Mouse (Mus musculus) cerebellum, adult 18-20 months (tissue): Measurements from ENCODE around the gene Tie1.
"Not testable (repeated sequence)": the region's sequence is repeated elsewhere in the genome, so short reads cannot be mapped to it uniquely, and the experiment has no call there.

Experiments used
- DNase-seq, 2 experiments: peaks; one replicate each; pipeline ENCODE4 v3.0.0; 2021

Tie1 gene

GRCm38 (mm10) chr4:118489717-118490132, at the start of gene Tie1:
Gene Tie1, minus strand, starts transcription at chr4:118490061.
- no peak for DNase-seq

GRCm38 (mm10) chr4:118537801-118538200, 47.9 kb upstream of the Tie1 start:
- no peak for DNase-seq

GRCm38 (mm10) chr4:118535610-118536009, 45.7 kb upstream of the Tie1 start:
- no peak for DNase-seq

GRCm38 (mm10) chr4:118533605-118534004, 43.7 kb upstream of the Tie1 start:
- no peak for DNase-seq

GRCm38 (mm10) chr4:118533156-118533555, 43.3 kb upstream of the Tie1 start:
- DNase-seq: no peak

- no peak for DNase-seq
These were observed 42.8 kb upstream of the Tie1 start for GRCm38 (mm10) chr4:118532663-118533062.

- no peak for DNase-seq
These were observed 37.9 kb upstream of the Tie1 start for GRCm38 (mm10) chr4:118527720-118528119.

- DNase-seq: no peak
These were observed 37.4 kb upstream of the Tie1 start for GRCm38 (mm10) chr4:118527335-118527681.

GRCm38 (mm10) chr4:118526408-118527334, 36.8 kb upstream of the Tie1 start, which contains the start of gene 2610528J11Rik:
Gene 2610528J11Rik, plus strand, starts transcription at chr4:118526999.
- DNase-seq: no peak

GRCm38 (mm10) chr4:118525779-118526178, 35.9 kb upstream of the Tie1 start:
- DNase-seq: no peak

- no peak for DNase-seq
These were observed 34.1 kb upstream of the Tie1 start for GRCm38 (mm10) chr4:118523976-118524375.

- no peak for DNase-seq
These were observed 32.4 kb upstream of the Tie1 start for GRCm38 (mm10) chr4:118522248-118522647.

- DNase-seq: no peak
These were observed 28.3 kb upstream of the Tie1 start for GRCm38 (mm10) chr4:118518208-118518607.

- no peak for DNase-seq
These were observed 27.8 kb upstream of the Tie1 start for GRCm38 (mm10) chr4:118517497-118518146.

- DNase-seq: no peak
These were observed 27.0 kb upstream of the Tie1 start for GRCm38 (mm10) chr4:118516699-118517496.

- no peak for DNase-seq
These were observed 19.2 kb upstream of the Tie1 start for GRCm38 (mm10) chr4:118509050-118509449.

- DNase-seq: not testable (repeated sequence)
These were observed 17.3 kb upstream of the Tie1 start for GRCm38 (mm10) chr4:118507171-118507570.

GRCm38 (mm10) chr4:118505551-118505950, 15.7 kb upstream of the Tie1 start:
- DNase-seq: no peak

GRCm38 (mm10) chr4:118500792-118501191, 10.9 kb upstream of the Tie1 start:
- no peak for DNase-seq

GRCm38 (mm10) chr4:118500171-118500724, 10.4 kb upstream of the Tie1 start:
- no peak for DNase-seq

- no peak for DNase-seq
These were observed 600 bp upstream of the Tie1 start for GRCm38 (mm10) chr4:118490461-118490860.

- no peak for DNase-seq
These were observed 12.9 kb downstream of the Tie1 start for GRCm38 (mm10) chr4:118476773-118477530.
